Mouse (Mus musculus): Measurements from ENCODE around the gene Stac3. TPM values are rescaled to one million over a fixed set of nuclear protein-coding genes. Genes with fewer than 3 reads are reported as not detected.

Stac3 gene
- polyA plus RNA-seq, 1 experiment, result not detected

DNA sequence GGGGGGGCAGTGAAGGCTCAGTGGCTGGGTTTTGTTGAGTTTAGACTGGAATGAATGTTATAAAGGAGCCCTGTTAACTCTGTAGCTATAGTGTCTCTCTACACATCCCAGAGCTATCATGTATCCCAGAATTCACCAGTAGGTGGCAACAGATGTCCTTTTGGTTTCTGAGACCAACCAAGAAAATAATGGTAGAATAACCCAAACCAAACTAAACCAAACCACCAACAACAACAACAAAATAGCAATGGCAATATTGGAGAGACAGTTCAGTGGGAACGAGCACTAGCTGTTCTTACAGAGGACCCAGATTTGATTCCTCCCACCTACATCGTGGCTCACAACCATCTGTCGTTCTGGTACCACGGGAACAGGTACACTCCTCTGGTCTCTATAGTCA is 22.4 kb upstream of the Stac3 start:
- WGBS, result 84% methylated on average over 4 of the region's 4 CpGs

DNA sequence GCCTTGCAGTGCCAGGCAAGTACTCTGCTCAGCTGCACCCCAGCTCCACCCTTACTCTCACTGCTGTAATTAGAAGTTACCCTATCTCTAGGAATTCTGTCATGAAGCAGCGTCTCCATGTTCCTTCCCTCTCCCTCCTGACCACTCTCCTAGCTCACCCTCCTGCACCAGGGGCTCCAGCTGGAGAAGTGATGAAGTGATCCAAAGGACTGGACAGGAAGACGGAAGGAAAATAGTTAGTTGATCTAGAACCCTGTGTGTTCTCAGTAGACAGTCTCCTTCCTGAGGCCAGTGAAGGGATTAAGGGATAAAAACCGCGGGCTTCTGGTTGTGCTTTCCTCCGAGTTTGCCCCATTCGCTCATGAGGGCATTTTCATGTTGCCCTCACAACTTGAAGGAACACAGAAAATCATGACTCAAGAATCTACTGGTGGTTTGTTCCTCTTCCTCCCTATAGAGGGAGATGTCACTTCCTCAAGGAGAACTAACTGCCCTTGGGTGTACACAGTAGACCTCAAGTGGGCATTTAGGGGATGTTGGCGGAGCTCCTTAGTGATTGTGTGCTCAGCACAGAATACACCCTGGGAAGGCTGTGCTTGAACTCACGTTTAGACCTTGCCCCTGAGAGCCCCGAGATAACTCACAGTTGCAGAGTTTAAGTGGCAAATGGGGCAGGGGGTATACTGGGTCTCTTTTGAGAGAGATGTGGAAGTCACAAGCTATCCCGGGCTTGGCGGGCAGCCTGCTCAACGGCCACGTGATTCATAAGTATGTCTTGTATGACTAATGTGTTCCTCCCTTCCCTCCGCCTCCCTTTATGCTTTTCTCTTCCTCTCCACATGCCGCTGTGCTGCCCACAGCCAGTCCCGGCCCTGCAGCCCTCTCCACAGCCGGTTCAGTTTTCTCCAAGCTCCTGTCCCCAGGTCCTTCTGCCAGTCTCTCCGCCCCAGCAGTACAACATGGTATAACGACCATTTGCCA is 20.4 kb upstream of the Stac3 start:
- Histone ChIP-seq H3K4me1 (ENCODE audit: control insufficient read depth, insufficient read depth, low read length) (peaks cover 19% of the 10 kb centered on the region), H3K27ac (ENCODE audit: insufficient read depth, low read depth, low read length) (peak overlapping the region; percentile 40; the same call in 1 of the 2 replicates), H3K4me3 (ENCODE audit: insufficient read depth, low read depth, low read length) (no peak overlapping the region)
- TF ChIP-seq POLR2A (IDR thresholded peaks at IDR 0.05; ENCODE audit: insufficient read depth, low read depth, low read length), result no peak
- TF ChIP-seq CTCF (IDR thresholded peaks at IDR 0.05; ENCODE audit: insufficient read depth, low read depth, low read length), result no peak
- WGBS, result 54% methylated on average over 19 of the region's 19 CpGs

More for the DNA sequence above, 22.4 kb upstream of the Stac3 start:
- TF ChIP-seq CTCF (IDR thresholded peaks at IDR 0.05; ENCODE audit: insufficient read depth, low read depth, low read length) (no peak), POLR2A (IDR thresholded peaks at IDR 0.05; ENCODE audit: insufficient read depth, low read depth, low read length) (no peak)
- no peak overlapping the region for H3K4me3 ChIP-seq (ENCODE audit: insufficient read depth, low read depth, low read length)
- H3K4me1 ChIP-seq (ENCODE audit: control insufficient read depth, insufficient read depth, low read length), result peaks cover 19% of the 10 kb centered on the region
- H3K27ac ChIP-seq (ENCODE audit: insufficient read depth, low read depth, low read length), result no peak overlapping the region

DNA sequence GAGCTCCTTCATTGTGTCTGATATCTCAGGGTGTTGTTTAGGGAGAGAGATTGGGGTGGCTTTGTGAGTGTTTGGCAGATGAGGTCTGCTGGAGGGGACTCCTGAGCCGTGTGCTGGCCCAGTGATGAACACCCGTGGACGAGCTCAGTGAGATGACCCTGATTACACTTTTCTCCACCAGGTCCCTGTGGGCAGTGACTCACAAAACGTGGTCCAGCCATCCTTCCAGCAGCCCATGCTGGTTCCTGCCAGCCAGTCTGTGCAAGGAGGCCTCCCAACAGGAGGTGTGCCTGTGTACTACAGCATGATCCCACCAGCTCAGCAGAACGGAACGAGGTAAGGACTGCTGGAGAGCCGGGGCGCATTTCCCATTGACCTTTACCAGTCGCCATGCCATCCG is 16.3 kb upstream of the Stac3 start:
- WGBS, result 90% methylated on average over 10 of the region's 10 CpGs
- no peak for TF ChIP-seq POLR2A (IDR thresholded peaks at IDR 0.05; ENCODE audit: insufficient read depth, low read depth, low read length)
- no peak for TF ChIP-seq CTCF (IDR thresholded peaks at IDR 0.05; ENCODE audit: insufficient read depth, low read depth, low read length)
- Histone ChIP-seq H3K27ac (ENCODE audit: insufficient read depth, low read depth, low read length) (no peak overlapping the region), H3K4me1 (ENCODE audit: control insufficient read depth, insufficient read depth, low read length) (peaks cover 30% of the 10 kb centered on the region), H3K4me3 (ENCODE audit: insufficient read depth, low read depth, low read length) (no peak overlapping the region)

DNA sequence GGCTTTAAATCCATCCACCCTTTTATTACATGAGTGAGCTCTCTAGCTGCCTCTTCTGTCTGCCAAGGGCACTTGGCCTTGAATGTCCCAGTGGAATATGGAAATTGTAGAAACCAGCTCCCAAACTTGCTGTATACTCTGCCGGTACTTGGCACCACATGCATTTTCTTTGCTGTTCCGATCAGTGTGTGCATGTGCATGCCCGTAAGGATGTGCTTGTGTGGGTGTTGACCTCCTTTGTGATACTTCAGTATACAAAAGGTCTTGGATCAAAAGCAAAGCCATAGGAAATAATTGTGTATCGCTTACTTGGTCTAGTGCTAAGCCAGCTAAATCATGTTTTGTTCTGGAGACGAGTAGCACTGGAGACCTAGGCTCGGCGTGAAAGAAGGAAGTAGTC is 12.6 kb upstream of the Stac3 start:
- no peak for TF ChIP-seq CTCF (IDR thresholded peaks at IDR 0.05; ENCODE audit: insufficient read depth, low read depth, low read length)
- TF ChIP-seq POLR2A (IDR thresholded peaks at IDR 0.05; ENCODE audit: insufficient read depth, low read depth, low read length), result no peak
- Histone ChIP-seq H3K4me3 (ENCODE audit: insufficient read depth, low read depth, low read length) (no peak overlapping the region), H3K4me1 (ENCODE audit: control insufficient read depth, insufficient read depth, low read length) (peaks cover 24% of the 10 kb centered on the region), H3K27ac (ENCODE audit: insufficient read depth, low read depth, low read length) (no peak overlapping the region; the same call in 1 of the 2 replicates)
- WGBS, result 40% methylated on average over 7 of the region's 7 CpGs

DNA sequence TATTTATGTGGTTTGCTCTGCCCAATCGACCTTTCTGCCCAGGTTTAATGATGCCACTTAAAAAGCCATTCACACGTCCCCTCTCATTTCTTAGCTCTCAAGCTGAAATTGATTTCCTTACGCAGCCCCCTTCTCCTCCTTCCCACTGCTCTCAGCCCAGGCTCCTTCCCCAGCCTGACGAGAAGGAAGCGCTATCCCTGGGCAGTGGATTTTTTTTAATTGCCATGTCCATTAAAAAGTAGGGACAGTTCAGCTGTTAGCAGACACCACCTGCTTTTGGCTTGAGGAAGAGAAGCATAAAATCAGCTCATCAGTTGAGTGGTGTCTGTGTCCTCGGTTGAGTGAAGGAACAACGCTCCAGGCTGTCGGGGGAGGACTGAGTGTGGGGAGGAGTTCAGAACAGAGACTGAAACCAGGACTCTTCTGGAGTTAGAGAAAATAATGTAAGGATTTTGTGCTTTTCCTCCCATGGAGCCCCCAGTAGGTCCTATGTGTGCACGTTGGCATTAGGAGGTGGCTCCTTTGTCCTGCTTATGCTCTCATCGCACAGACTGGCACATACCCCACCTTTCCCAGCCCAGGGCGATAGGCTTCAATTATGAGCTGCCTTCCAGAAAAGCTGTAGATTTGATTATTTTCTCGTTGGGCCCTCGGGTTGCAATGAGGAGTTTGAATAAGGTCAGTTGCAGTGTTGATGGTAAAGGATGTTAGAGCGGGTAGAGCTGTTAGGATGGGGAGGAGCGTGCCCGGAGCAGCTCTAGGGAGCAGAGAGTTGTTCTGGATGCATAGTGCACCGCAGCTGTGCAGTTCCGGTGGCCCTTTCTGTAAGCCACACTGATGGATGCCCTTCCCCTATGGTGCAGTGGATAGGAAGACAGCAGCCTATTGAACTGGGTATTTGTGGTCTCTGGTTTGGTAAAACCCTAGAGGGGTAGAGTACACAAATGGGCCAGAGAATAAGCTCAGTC is 11.0 kb upstream of the Stac3 start:
- TF ChIP-seq CTCF (IDR thresholded peaks at IDR 0.05; ENCODE audit: insufficient read depth, low read depth, low read length) (no peak), POLR2A (IDR thresholded peaks at IDR 0.05; ENCODE audit: insufficient read depth, low read depth, low read length) (no peak)
- H3K4me1 ChIP-seq (ENCODE audit: control insufficient read depth, insufficient read depth, low read length), result peaks cover 29% of the 10 kb centered on the region
- no peak overlapping the region for H3K4me3 ChIP-seq (ENCODE audit: insufficient read depth, low read depth, low read length)
- no peak overlapping the region for H3K27ac ChIP-seq (ENCODE audit: insufficient read depth, low read depth, low read length)
- WGBS, result 53% methylated on average over 18 of the region's 18 CpGs

DNA sequence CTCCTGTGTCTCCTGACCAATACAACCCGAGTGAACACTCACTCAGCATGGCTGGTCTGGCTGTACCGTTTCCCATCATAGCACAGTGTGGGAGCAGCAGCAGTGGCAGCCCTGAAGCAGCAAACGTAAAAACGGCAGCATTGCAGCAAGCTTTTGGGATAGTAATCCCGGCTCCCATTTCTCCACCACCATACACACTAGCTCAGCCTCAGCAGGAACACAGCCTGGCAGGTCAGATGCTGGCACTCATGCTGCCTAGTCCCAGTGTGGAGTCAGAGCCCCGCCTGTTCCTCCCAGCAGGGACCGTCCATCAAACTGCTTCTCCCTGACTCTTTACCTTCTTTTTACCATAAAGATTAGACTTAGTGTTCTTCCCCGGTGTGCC is 10.4 kb upstream of the Stac3 start:
- Histone ChIP-seq H3K4me1 (ENCODE audit: control insufficient read depth, insufficient read depth, low read length) (peaks cover 29% of the 10 kb centered on the region), H3K27ac (ENCODE audit: insufficient read depth, low read depth, low read length) (no peak overlapping the region), H3K4me3 (ENCODE audit: insufficient read depth, low read depth, low read length) (no peak overlapping the region)
- TF ChIP-seq CTCF (IDR thresholded peaks at IDR 0.05; ENCODE audit: insufficient read depth, low read depth, low read length) (no peak), POLR2A (IDR thresholded peaks at IDR 0.05; ENCODE audit: insufficient read depth, low read depth, low read length) (no peak)
- WGBS, result 39% methylated on average over 8 of the region's 8 CpGs

DNA sequence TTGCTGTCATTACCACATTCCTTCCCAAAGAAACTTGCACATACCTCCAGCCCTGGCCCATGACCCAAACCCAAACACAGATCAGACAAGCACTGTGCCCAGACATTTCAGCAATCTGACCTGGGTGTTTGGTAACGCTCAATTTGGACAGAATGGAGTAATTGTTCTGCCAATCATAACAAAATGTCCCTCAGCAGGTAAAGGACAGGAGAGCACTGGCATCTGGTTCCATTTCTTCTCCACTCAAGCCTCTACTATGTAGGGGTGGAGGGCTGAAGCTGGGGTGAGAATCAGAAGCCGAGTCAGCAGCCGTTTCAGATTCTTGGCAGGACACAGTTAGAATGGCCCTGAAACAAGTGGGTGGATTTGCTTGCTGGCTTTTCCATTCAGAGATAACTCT is 9.4 kb upstream of the Stac3 start:
- Histone ChIP-seq H3K4me3 (ENCODE audit: insufficient read depth, low read depth, low read length) (no peak overlapping the region), H3K27ac (ENCODE audit: insufficient read depth, low read depth, low read length) (no peak overlapping the region), H3K4me1 (ENCODE audit: control insufficient read depth, insufficient read depth, low read length) (peaks cover 29% of the 10 kb centered on the region)
- no peak for TF ChIP-seq CTCF (IDR thresholded peaks at IDR 0.05; ENCODE audit: insufficient read depth, low read depth, low read length)
- TF ChIP-seq POLR2A (IDR thresholded peaks at IDR 0.05; ENCODE audit: insufficient read depth, low read depth, low read length), result no peak
- WGBS, result 48% methylated on average over 3 of the region's 3 CpGs

DNA sequence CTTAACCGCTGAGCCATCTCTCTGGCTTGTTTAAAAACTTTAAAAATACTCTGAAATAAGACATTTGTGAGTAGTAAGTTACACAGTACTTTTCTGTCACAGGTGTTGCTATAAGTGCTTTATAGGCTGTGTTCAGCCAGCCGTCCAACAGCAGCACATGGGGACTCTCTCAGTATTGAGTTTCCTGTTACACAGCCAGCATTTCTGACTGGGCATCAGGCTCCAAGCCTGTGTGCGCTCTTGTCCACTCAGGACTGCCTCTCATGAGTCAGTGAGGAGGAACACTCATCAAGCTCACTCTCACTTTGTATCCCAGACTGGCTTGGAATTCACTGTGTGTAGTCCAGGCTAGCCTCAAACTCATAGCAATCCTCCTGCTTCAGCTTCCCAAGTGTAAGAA is 5.3 kb upstream of the Stac3 start:
- TF ChIP-seq POLR2A (IDR thresholded peaks at IDR 0.05; ENCODE audit: insufficient read depth, low read depth, low read length) (no peak), CTCF (IDR thresholded peaks at IDR 0.05; ENCODE audit: insufficient read depth, low read depth, low read length) (no peak)
- WGBS, result 97% methylated on average over 3 of the region's 3 CpGs
- no peak overlapping the region for H3K27ac ChIP-seq (ENCODE audit: insufficient read depth, low read depth, low read length)
- peaks cover 13% of the 10 kb centered on the region for H3K4me1 ChIP-seq (ENCODE audit: control insufficient read depth, insufficient read depth, low read length)
- H3K4me3 ChIP-seq (ENCODE audit: insufficient read depth, low read depth, low read length), result no peak overlapping the region
